Mouse (Mus musculus): ENCODE measurements around the gene Gabra1. TPM values are rescaled to one million over a fixed set of nuclear protein-coding genes. Genes with fewer than 3 reads are reported as not detected.

Gene Gabra1
- 0.19 and 0.24 TPM in 2 replicates for polyA plus RNA-seq (2012; rRNA removed; ENCODE audit: low replicate concordance)

GRCm38 (mm10) chr11:42182825-42183152 is at the start of gene Gabra1:
Gene Gabra1, minus strand, starts transcription at chr11:42182930.

Other genes starting within 250 kb of the Gabra1 start
- not detected in 2 replicates for gene Gabrg2, start 182.1 kb downstream of the Gabra1 start, polyA plus RNA-seq (2012; rRNA removed; ENCODE audit: low replicate concordance)
- not detected in 2 replicates for gene Gabra6, start 138.1 kb upstream of the Gabra1 start, polyA plus RNA-seq (2012; rRNA removed; ENCODE audit: low replicate concordance)
- 0.27 and 0.51 TPM in 2 replicates for gene Gabrb2, start 236.8 kb upstream of the Gabra1 start, polyA plus RNA-seq (2012; rRNA removed; ENCODE audit: low replicate concordance)